Mouse (Mus musculus) testis, adult 2 months (tissue): Measurements from ENCODE around the gene Brd3os.

ENCODE experiments used
- CTCF ChIP-seq: fragments of 200-500 bp; IDR thresholded peaks from 2 replicates; pipeline ENCODE4 v1.5.1; 2012; ENCODE audit warnings: low read depth, mild to moderate bottlenecking, inconsistent platforms, low read length, moderate library complexity; ENCODE audit not compliant: control insufficient read depth, insufficient read depth, insufficient replicate concordance
- POLR2A ChIP-seq: fragments of 200-500 bp; IDR thresholded peaks from 2 replicates; pipeline ENCODE4 v1.6.1; 2012; ENCODE audit warnings: low read depth, mild to moderate bottlenecking, inconsistent platforms, low read length, moderate library complexity; ENCODE audit not compliant: control insufficient read depth

DNA sequence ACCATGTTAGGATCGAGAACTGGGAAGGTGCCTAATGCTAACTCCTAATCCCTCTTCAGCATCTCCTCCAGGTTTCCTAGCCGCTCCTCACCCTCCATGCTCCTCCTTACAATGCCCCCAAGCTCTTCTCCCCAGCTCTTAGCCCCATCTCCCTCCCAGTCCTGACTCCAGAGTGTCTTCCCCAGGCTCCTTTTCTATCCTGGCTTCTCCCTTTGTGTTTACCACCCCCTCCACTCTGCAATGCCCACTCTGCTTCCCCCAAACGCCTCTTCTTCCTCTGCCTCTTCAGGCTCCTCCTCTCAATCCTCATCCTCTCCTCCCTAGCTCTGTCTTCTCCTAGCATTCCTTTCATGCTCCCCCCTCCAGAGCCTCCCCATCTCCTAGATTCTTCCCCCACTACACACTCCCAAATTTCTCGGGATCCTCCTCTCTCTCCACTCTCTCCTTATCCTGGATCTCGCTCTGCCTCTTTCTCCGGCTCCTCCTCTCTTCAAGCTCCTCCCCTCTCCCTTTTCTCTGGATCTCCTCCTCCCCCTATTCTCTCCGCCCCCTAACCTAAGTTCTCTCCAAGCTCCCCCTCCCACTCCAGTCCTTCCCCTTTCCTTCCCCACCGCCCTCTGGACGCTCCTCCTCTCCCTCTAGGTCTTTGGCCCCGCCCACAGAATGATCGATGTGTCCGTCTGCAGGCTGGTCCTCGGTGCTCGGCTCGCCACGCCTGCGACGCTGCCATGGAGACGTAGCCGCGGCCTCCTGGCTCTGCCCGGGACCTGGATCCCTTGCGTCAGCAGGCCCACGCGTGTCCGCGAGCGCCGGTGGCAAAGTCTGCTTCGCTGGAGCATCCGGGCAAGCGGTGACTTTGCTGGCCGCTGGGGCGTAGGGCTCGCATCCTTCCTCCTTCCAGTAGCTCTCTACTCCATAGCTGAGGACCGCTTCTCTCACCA is at the start of gene Brd3os:
- TF ChIP-seq CTCF, result no peak
- peak; percentile 58 for TF ChIP-seq POLR2A
